Mouse (Mus musculus) embryo, embryonic 11 days (tissue): ENCODE data around the gene 1700042G07Rik.
A peak's percentile ranks its signal among the peaks of the same experiment; 100 is the strongest.

ENCODE experiments used
- DNase-seq: peaks from one replicate; pipeline ENCODE4 v3.0.0-alpha.2; 2015

The 1700042G07Rik gene

GRCm38 (mm10) chr4:116164759-116165554 lies 8.2 kb upstream of the 1700042G07Rik start:
- no peak for DNase-seq

- no peak for DNase-seq
Measured at GRCm38 (mm10) chr4:116165708-116166407, 7.3 kb upstream of the 1700042G07Rik start.

- no peak for DNase-seq
Measured at GRCm38 (mm10) chr4:116167404-116167803, 5.8 kb upstream of the 1700042G07Rik start, which contains the start of gene Tspan1. Tspan1 (minus strand) TSS chr4:116167601.

GRCm38 (mm10) chr4:116168617-116169352 lies 4.4 kb upstream of the 1700042G07Rik start:
- peak; percentile 79 for DNase-seq

- DNase-seq = no peak
Measured at GRCm38 (mm10) chr4:116169353-116169672, 3.9 kb upstream of the 1700042G07Rik start.

GRCm38 (mm10) chr4:116173752-116174151 lies 580 bp downstream of the 1700042G07Rik start:
- no peak for DNase-seq

GRCm38 (mm10) chr4:116174466-116175116 lies 1.4 kb downstream of the 1700042G07Rik start:
- no peak for DNase-seq

- DNase-seq = no peak
Measured at GRCm38 (mm10) chr4:116175136-116175535, 2.0 kb downstream of the 1700042G07Rik start.

- DNase-seq = no peak
Measured at GRCm38 (mm10) chr4:116175711-116176542, 2.8 kb downstream of the 1700042G07Rik start.

GRCm38 (mm10) chr4:116176543-116176988 lies 3.4 kb downstream of the 1700042G07Rik start:
- DNase-seq = peak; percentile 62

- peak; percentile 23 for DNase-seq
Measured at GRCm38 (mm10) chr4:116177140-116177539, 4.0 kb downstream of the 1700042G07Rik start.

GRCm38 (mm10) chr4:116182079-116182478 lies 8.9 kb downstream of the 1700042G07Rik start:
- DNase-seq = no peak

GRCm38 (mm10) chr4:116182745-116183144 lies 9.6 kb downstream of the 1700042G07Rik start:
- DNase-seq = peak; percentile 56

- DNase-seq = no peak
Measured at GRCm38 (mm10) chr4:116185083-116185482, 11.9 kb downstream of the 1700042G07Rik start.

GRCm38 (mm10) chr4:116192286-116192835 lies 19.2 kb downstream of the 1700042G07Rik start:
- peak; percentile 10 for DNase-seq

GRCm38 (mm10) chr4:116193583-116194383 lies 20.6 kb downstream of the 1700042G07Rik start:
- DNase-seq = no peak

- no peak for DNase-seq
Measured at GRCm38 (mm10) chr4:116198422-116198821, 25.2 kb downstream of the 1700042G07Rik start.

GRCm38 (mm10) chr4:116204422-116204821 lies 31.2 kb downstream of the 1700042G07Rik start:
- DNase-seq = no peak

- no peak for DNase-seq
Measured at GRCm38 (mm10) chr4:116206531-116206930, 33.4 kb downstream of the 1700042G07Rik start.

GRCm38 (mm10) chr4:116208891-116209290 lies 35.7 kb downstream of the 1700042G07Rik start:
- no peak for DNase-seq
